Mouse (Mus musculus): ENCODE measurements around the gene Vmn2r7. TPM values are rescaled to one million over a fixed set of nuclear protein-coding genes. Genes with fewer than 3 reads are reported as not detected.
"Not testable (repeated sequence)": the region's sequence is repeated elsewhere in the genome, so short reads cannot be mapped to it uniquely, and the experiment has no call there.

The Vmn2r7 gene
- polyA plus RNA-seq (2012; fragmentation: generic; extraction: Trizol), result not detected

GRCm38 (mm10) chr3:64844665-64845064 lies at the start of gene Vmn2r7:
Gene Vmn2r7, minus strand, starts transcription at chr3:64844765.
- H3ac ChIP-seq (ENCODE audit: control insufficient read depth, insufficient read length); H3K79me2 ChIP-seq (ENCODE audit: control insufficient read depth, insufficient read depth); H3K4me3 ChIP-seq; H3K36me3 ChIP-seq (ENCODE audit: control insufficient read depth, insufficient read depth); H3K4me2 ChIP-seq (ENCODE audit: low read depth); H3K27me3 ChIP-seq (ENCODE audit: control insufficient read depth, insufficient read depth, insufficient read length): not testable (repeated sequence)

- H3K79me2 ChIP-seq (ENCODE audit: control insufficient read depth, insufficient read depth), result no peaks in the 10 kb centered on the region
- TF ChIP-seq POLR2AphosphoS2 (IDR thresholded peaks at IDR 0.05; ENCODE audit: insufficient read length, low read depth) (no peak), TCF12 (IDR thresholded peaks at IDR 0.05; ENCODE audit: insufficient read depth, poor library complexity, severe bottlenecking) (no peak), E2F4 (IDR thresholded peaks at IDR 0.05; ENCODE audit: insufficient read depth) (no peak), MYOD1 (IDR thresholded peaks at IDR 0.05; ENCODE audit: control insufficient read depth in 1 of 3, insufficient read length in 2 of 3, low read depth in 2 of 3) (no peak), TCF3 (IDR thresholded peaks at IDR 0.05; ENCODE audit: insufficient read length, low read depth) (no peak), CEBPB (IDR thresholded peaks at IDR 0.05; ENCODE audit: insufficient read depth, poor library complexity, severe bottlenecking) (no peak), SRF (IDR thresholded peaks at IDR 0.05; ENCODE audit: control insufficient read depth, insufficient read length, low read depth) (no peak), REST (IDR thresholded peaks at IDR 0.05; ENCODE audit: insufficient read depth, insufficient read length) (no peak), MAX (IDR thresholded peaks at IDR 0.05; ENCODE audit: low read depth) (no peak), MYOG (IDR thresholded peaks at IDR 0.05; ENCODE audit: control insufficient read depth in 1 of 3, insufficient read depth in 1 of 3, insufficient read length in 2 of 3, low read depth in 2 of 3) (no peak), USF1 (IDR thresholded peaks at IDR 0.05; ENCODE audit: low read depth) (no peak), POLR2A (IDR thresholded peaks at IDR 0.05; ENCODE audit: insufficient read length, low read depth) (no peak)
- H3ac ChIP-seq (ENCODE audit: control insufficient read depth, insufficient read length), result no peak overlapping the region
- no peak overlapping the region for H3K4me2 ChIP-seq (ENCODE audit: low read depth)
- no peaks in the 10 kb centered on the region for H3K27me3 ChIP-seq (ENCODE audit: control insufficient read depth, insufficient read depth, insufficient read length)
- no peak overlapping the region for H3K4me3 ChIP-seq
- no peaks in the 10 kb centered on the region for H3K36me3 ChIP-seq (ENCODE audit: control insufficient read depth, insufficient read depth)
Measured at GRCm38 (mm10) chr3:64889725-64890124, 45.2 kb upstream of the Vmn2r7 start.

GRCm38 (mm10) chr3:64878199-64878977 lies 33.8 kb upstream of the Vmn2r7 start:
- TF ChIP-seq TCF12 (IDR thresholded peaks at IDR 0.05; ENCODE audit: insufficient read depth, poor library complexity, severe bottlenecking) (no peak), TCF3 (IDR thresholded peaks at IDR 0.05; ENCODE audit: insufficient read length, low read depth) (no peak), MAX (IDR thresholded peaks at IDR 0.05; ENCODE audit: low read depth) (no peak), REST (IDR thresholded peaks at IDR 0.05; ENCODE audit: insufficient read depth, insufficient read length) (no peak), MYOD1 (IDR thresholded peaks at IDR 0.05; ENCODE audit: control insufficient read depth in 1 of 3, insufficient read length in 2 of 3, low read depth in 2 of 3) (no peak), CEBPB (IDR thresholded peaks at IDR 0.05; ENCODE audit: insufficient read depth, poor library complexity, severe bottlenecking) (no peak), POLR2A (IDR thresholded peaks at IDR 0.05; ENCODE audit: insufficient read length, low read depth) (no peak), MYOG (IDR thresholded peaks at IDR 0.05; ENCODE audit: control insufficient read depth in 1 of 3, insufficient read depth in 1 of 3, insufficient read length in 2 of 3, low read depth in 2 of 3) (no peak), USF1 (IDR thresholded peaks at IDR 0.05; ENCODE audit: low read depth) (no peak), E2F4 (IDR thresholded peaks at IDR 0.05; ENCODE audit: insufficient read depth) (no peak), SRF (IDR thresholded peaks at IDR 0.05; ENCODE audit: control insufficient read depth, insufficient read length, low read depth) (no peak), POLR2AphosphoS2 (IDR thresholded peaks at IDR 0.05; ENCODE audit: insufficient read length, low read depth) (no peak)
- H3K4me3 ChIP-seq, result no peak overlapping the region
- no peaks in the 10 kb centered on the region for H3K36me3 ChIP-seq (ENCODE audit: control insufficient read depth, insufficient read depth)
- H3ac ChIP-seq (ENCODE audit: control insufficient read depth, insufficient read length), result no peak overlapping the region
- no peak overlapping the region for H3K4me2 ChIP-seq (ENCODE audit: low read depth)
- H3K27me3 ChIP-seq (ENCODE audit: control insufficient read depth, insufficient read depth, insufficient read length), result no peaks in the 10 kb centered on the region
- H3K79me2 ChIP-seq (ENCODE audit: control insufficient read depth, insufficient read depth), result no peaks in the 10 kb centered on the region

- Histone ChIP-seq H3K79me2 (ENCODE audit: control insufficient read depth, insufficient read depth) (no peaks in the 10 kb centered on the region), H3K4me2 (ENCODE audit: low read depth) (no peak overlapping the region), H3ac (ENCODE audit: control insufficient read depth, insufficient read length) (no peak overlapping the region), H3K36me3 (ENCODE audit: control insufficient read depth, insufficient read depth) (no peaks in the 10 kb centered on the region), H3K4me3 (no peak overlapping the region), H3K27me3 (ENCODE audit: control insufficient read depth, insufficient read depth, insufficient read length) (no peaks in the 10 kb centered on the region)
- no peak for TF ChIP-seq E2F4 (IDR thresholded peaks at IDR 0.05; ENCODE audit: insufficient read depth)
Measured at GRCm38 (mm10) chr3:64876669-64877068, 32.1 kb upstream of the Vmn2r7 start.

GRCm38 (mm10) chr3:64842881-64843280 lies 1.7 kb downstream of the Vmn2r7 start:
- no peaks in the 10 kb centered on the region for H3K36me3 ChIP-seq (ENCODE audit: control insufficient read depth, insufficient read depth)
- H3K79me2 ChIP-seq (ENCODE audit: control insufficient read depth, insufficient read depth), result no peaks in the 10 kb centered on the region
- H3K4me3 ChIP-seq, result no peak overlapping the region
- H3K4me2 ChIP-seq (ENCODE audit: low read depth), result no peak overlapping the region
- H3K27me3 ChIP-seq (ENCODE audit: control insufficient read depth, insufficient read depth, insufficient read length), result no peaks in the 10 kb centered on the region
- no peak overlapping the region for H3ac ChIP-seq (ENCODE audit: control insufficient read depth, insufficient read length)
- TF ChIP-seq POLR2A (IDR thresholded peaks at IDR 0.05; ENCODE audit: insufficient read length, low read depth), result no peak
- no peak for TF ChIP-seq CEBPB (IDR thresholded peaks at IDR 0.05; ENCODE audit: insufficient read depth, poor library complexity, severe bottlenecking)
- TF ChIP-seq E2F4 (IDR thresholded peaks at IDR 0.05; ENCODE audit: insufficient read depth), result no peak
- no peak for TF ChIP-seq REST (IDR thresholded peaks at IDR 0.05; ENCODE audit: insufficient read depth, insufficient read length)
- no peak for TF ChIP-seq POLR2AphosphoS2 (IDR thresholded peaks at IDR 0.05; ENCODE audit: insufficient read length, low read depth)
- TF ChIP-seq MYOG (IDR thresholded peaks at IDR 0.05; ENCODE audit: control insufficient read depth in 1 of 3, insufficient read depth in 1 of 3, insufficient read length in 2 of 3, low read depth in 2 of 3), result no peak
- no peak for TF ChIP-seq MAX (IDR thresholded peaks at IDR 0.05; ENCODE audit: low read depth)
- no peak for TF ChIP-seq TCF3 (IDR thresholded peaks at IDR 0.05; ENCODE audit: insufficient read length, low read depth)
- no peak for TF ChIP-seq MYOD1 (IDR thresholded peaks at IDR 0.05; ENCODE audit: control insufficient read depth in 1 of 3, insufficient read length in 2 of 3, low read depth in 2 of 3)
- TF ChIP-seq TCF12 (IDR thresholded peaks at IDR 0.05; ENCODE audit: insufficient read depth, poor library complexity, severe bottlenecking), result no peak
- TF ChIP-seq SRF (IDR thresholded peaks at IDR 0.05; ENCODE audit: control insufficient read depth, insufficient read length, low read depth), result no peak
- no peak for TF ChIP-seq USF1 (IDR thresholded peaks at IDR 0.05; ENCODE audit: low read depth)

Measured in myocyte (in vitro differentiated cells).